Mouse (Mus musculus) heart, embryonic 13.5 days (tissue): ENCODE results near the gene Auh. TPM values are rescaled to one million over a fixed set of nuclear protein-coding genes. Genes with fewer than 3 reads are reported as not detected.

Experiments
- ATAC-seq: fragments of 200-750 bp; cut with Nextera tagmentation; 2 replicates; pipeline ENCODE4 v1.8.0; 2017; ENCODE audit warnings: moderate TSS enrichment; ENCODE audit not compliant: insufficient number of reproducible peaks, low FRiP score, low TSS enrichment; ENCODE audit errors: extremely low read depth
- H3K27ac ChIP-seq: fragments of 300-500 bp; sonication (generic); replicated peaks from 2 replicates; pipeline ENCODE4 v1.5.1; 2015; ENCODE audit warnings: moderate library complexity, mild to moderate bottlenecking, inconsistent platforms
- H3K27me3 ChIP-seq: fragments of 300-500 bp; sonication (generic); replicated peaks from 2 replicates; pipeline ENCODE4 v1.6.1; 2015; ENCODE audit warnings: mild to moderate bottlenecking, inconsistent platforms
- H3K36me3 ChIP-seq: fragments of 300-500 bp; sonication (generic); 2 replicates; pipeline ENCODE4 v1.6.1; 2015; ENCODE audit warnings: mild to moderate bottlenecking, inconsistent platforms
- H3K4me1 ChIP-seq: fragments of 300-500 bp; sonication (generic); 2 replicates; pipeline ENCODE4 v1.6.1; 2015; ENCODE audit warnings: inconsistent platforms
- H3K4me2 ChIP-seq: fragments of 300-500 bp; sonication (generic); 2 replicates; pipeline ENCODE4 v1.6.1; 2015; ENCODE audit warnings: inconsistent platforms, mild to moderate bottlenecking, moderate library complexity
- H3K4me3 ChIP-seq: fragments of 300-500 bp; sonication (generic); 2 replicates; pipeline ENCODE4 v1.5.1; 2015; ENCODE audit warnings: moderate library complexity, mild to moderate bottlenecking, inconsistent platforms
- H3K9ac ChIP-seq: fragments of 300-500 bp; sonication (generic); 2 replicates; pipeline ENCODE4 v1.6.1; 2015; ENCODE audit warnings: inconsistent platforms, mild to moderate bottlenecking, moderate library complexity
- H3K9me3 ChIP-seq: fragments of 300-500 bp; sonication (generic); 2 replicates; pipeline ENCODE4 v1.6.1; 2016; ENCODE audit warnings: inconsistent platforms
- WGBS: fragments of 180-500 bp; shearing (Covaris S2); methylation state at CpG from one replicate; pipeline ENCODE4 v1.1.7; 2015; ENCODE audit warnings: mixed read lengths; 5-methylcytosine and 5-hydroxymethylcytosine counted together
- polyA plus RNA-seq: library from polyadenylated mRNA; unstranded; fragments of >200 nt; fragmentation: Nextera tagmentation; extraction: Ambion mirVana; gene quantifications from 2 replicates; pipeline ENCODE4 v1.2.1, GENCODE M21; 2015

The Auh gene
- polyA plus RNA-seq, 1 experiment from 2014 or later: 49.1 TPM

- 39% methylated on average over 9 of the region's 9 CpGs for WGBS
Observed at GRCm38 (mm10) chr13:52821571-52821970, 107.9 kb downstream of the Auh start.

GRCm38 (mm10) chr13:52819901-52820300, 109.6 kb downstream of the Auh start:
- H3K9ac ChIP-seq: no peak overlapping the region
- H3K27me3 ChIP-seq: 0 out of 2 replicates have a peak, but pooled peaks cover 5% of the 10 kb centered on the region
- no peak for ATAC-seq
- no peak overlapping the region for H3K4me3 ChIP-seq
- peaks cover 63% of the 10 kb centered on the region for H3K4me1 ChIP-seq
- H3K9me3 ChIP-seq: no peaks in the 10 kb centered on the region
- peak overlapping the region; percentile 44; the same call in 1 of the 2 replicates for H3K27ac ChIP-seq
- H3K4me2 ChIP-seq: no peak overlapping the region
- no peaks in the 10 kb centered on the region for H3K36me3 ChIP-seq
- WGBS: 70% methylated on average over 4 of the region's 4 CpGs

More at GRCm38 (mm10) chr13:52821571-52821970, 107.9 kb downstream of the Auh start:
- Histone ChIP-seq H3K27me3 (0 out of 2 replicates have a peak, but pooled peaks cover 2% of the 10 kb centered on the region), H3K4me2 (no peak overlapping the region), H3K9me3 (no peaks in the 10 kb centered on the region), H3K27ac (peak overlapping the region; percentile 55), H3K4me1 (peaks cover 63% of the 10 kb centered on the region), H3K4me3 (no peak overlapping the region), H3K9ac (peak overlapping the region; percentile 16; the same call in 1 of the 2 replicates), H3K36me3 (no peaks in the 10 kb centered on the region)
- no peak for ATAC-seq

- 0 out of 2 replicates have a peak, but pooled peaks cover 5% of the 10 kb centered on the region for H3K27me3 ChIP-seq
- H3K4me1 ChIP-seq: peaks cover 59% of the 10 kb centered on the region
- peak overlapping the region; percentile 48 for H3K9ac ChIP-seq
- H3K36me3 ChIP-seq: no peaks in the 10 kb centered on the region
- H3K4me3 ChIP-seq: no peak overlapping the region
- ATAC-seq: peak; percentile 51; the same call in 1 of the 2 replicates
- peak overlapping the region; percentile 42 for H3K4me2 ChIP-seq
- WGBS: 7% methylated on average over 3 of the region's 3 CpGs
- H3K27ac ChIP-seq: peak overlapping the region; percentile 91
- no peaks in the 10 kb centered on the region for H3K9me3 ChIP-seq
Observed at GRCm38 (mm10) chr13:52818760-52819159, 110.7 kb downstream of the Auh start.

- no peak for ATAC-seq
- Histone ChIP-seq H3K4me1 (peaks cover 58% of the 10 kb centered on the region), H3K27ac (peak overlapping the region; percentile 91), H3K9ac (peak overlapping the region; percentile 48; the same call in 1 of the 2 replicates), H3K4me2 (peak overlapping the region; percentile 42), H3K4me3 (no peak overlapping the region), H3K9me3 (no peaks in the 10 kb centered on the region), H3K36me3 (no peaks in the 10 kb centered on the region), H3K27me3 (0 out of 2 replicates have a peak, but pooled peaks cover 5% of the 10 kb centered on the region)
- WGBS: 26% methylated on average over 6 of the region's 6 CpGs
Observed at GRCm38 (mm10) chr13:52817991-52818491, 111.4 kb downstream of the Auh start.

- Histone ChIP-seq H3K4me3 (no peak overlapping the region), H3K36me3 (no peaks in the 10 kb centered on the region), H3K4me2 (no peak overlapping the region), H3K27ac (no peak overlapping the region), H3K9ac (no peak overlapping the region), H3K27me3 (0 out of 2 replicates have a peak, but pooled peaks cover 5% of the 10 kb centered on the region), H3K9me3 (no peaks in the 10 kb centered on the region), H3K4me1 (peaks cover 15% of the 10 kb centered on the region)
- 54% methylated on average over 3 of the region's 3 CpGs for WGBS
- ATAC-seq: no peak
Observed at GRCm38 (mm10) chr13:52813750-52814149, 115.7 kb downstream of the Auh start.

- 0 out of 2 replicates have a peak, but pooled peaks cover 5% of the 10 kb centered on the region for H3K27me3 ChIP-seq
- peaks cover 7% of the 10 kb centered on the region for H3K4me1 ChIP-seq
- H3K4me3 ChIP-seq: no peak overlapping the region
- WGBS: 79% methylated on average over 16 of the region's 16 CpGs
- H3K9me3 ChIP-seq: no peaks in the 10 kb centered on the region
- no peak overlapping the region for H3K4me2 ChIP-seq
- H3K27ac ChIP-seq: no peak overlapping the region
- no peak for ATAC-seq
- H3K36me3 ChIP-seq: no peaks in the 10 kb centered on the region
- no peak overlapping the region for H3K9ac ChIP-seq
Observed at GRCm38 (mm10) chr13:52812549-52813515, 116.6 kb downstream of the Auh start.

GRCm38 (mm10) chr13:52807722-52808121, 121.8 kb downstream of the Auh start:
- 82% methylated on average over 11 of the region's 11 CpGs for WGBS
- ATAC-seq: no peak
- H3K4me3 ChIP-seq: no peak overlapping the region
- no peak overlapping the region for H3K4me2 ChIP-seq
- H3K27me3 ChIP-seq: no peaks in the 10 kb centered on the region
- H3K9me3 ChIP-seq: no peaks in the 10 kb centered on the region
- no peaks in the 10 kb centered on the region for H3K36me3 ChIP-seq
- no peak overlapping the region for H3K27ac ChIP-seq
- H3K9ac ChIP-seq: no peak overlapping the region
- H3K4me1 ChIP-seq: peaks cover 27% of the 10 kb centered on the region

GRCm38 (mm10) chr13:52806029-52806428, 123.5 kb downstream of the Auh start:
- Histone ChIP-seq H3K4me3 (no peak overlapping the region), H3K27me3 (no peaks in the 10 kb centered on the region), H3K9ac (no peak overlapping the region), H3K4me2 (no peak overlapping the region), H3K9me3 (no peaks in the 10 kb centered on the region), H3K36me3 (no peaks in the 10 kb centered on the region), H3K4me1 (peaks cover 34% of the 10 kb centered on the region), H3K27ac (no peak overlapping the region)
- 57% methylated on average over 4 of the region's 4 CpGs for WGBS
- no peak for ATAC-seq

GRCm38 (mm10) chr13:52805581-52805980, 123.9 kb downstream of the Auh start:
- H3K36me3 ChIP-seq: no peaks in the 10 kb centered on the region
- no peak overlapping the region for H3K27ac ChIP-seq
- no peak for ATAC-seq
- peaks cover 37% of the 10 kb centered on the region for H3K4me1 ChIP-seq
- H3K9me3 ChIP-seq: no peaks in the 10 kb centered on the region
- H3K9ac ChIP-seq: no peak overlapping the region
- 68% methylated on average over 6 of the region's 6 CpGs for WGBS
- no peak overlapping the region for H3K4me2 ChIP-seq
- no peaks in the 10 kb centered on the region for H3K27me3 ChIP-seq
- no peak overlapping the region for H3K4me3 ChIP-seq

- Histone ChIP-seq H3K4me3 (no peak overlapping the region), H3K27me3 (no peaks in the 10 kb centered on the region), H3K9ac (0 out of 2 replicates have a peak overlapping the region, but pooled peaks have one; percentile 14), H3K27ac (no peak overlapping the region), H3K9me3 (no peaks in the 10 kb centered on the region), H3K4me2 (no peak overlapping the region), H3K4me1 (peaks cover 37% of the 10 kb centered on the region), H3K36me3 (no peaks in the 10 kb centered on the region)
- ATAC-seq: no peak
- 29% methylated on average over 4 of the region's 4 CpGs for WGBS
Observed at GRCm38 (mm10) chr13:52802482-52802881, 127.0 kb downstream of the Auh start.

- ATAC-seq: no peak
- no peak overlapping the region for H3K4me3 ChIP-seq
- no peaks in the 10 kb centered on the region for H3K36me3 ChIP-seq
- no peak overlapping the region for H3K9ac ChIP-seq
- H3K27me3 ChIP-seq: peaks cover 5% of the 10 kb centered on the region; the same call in 1 of the 2 replicates
- no peaks in the 10 kb centered on the region for H3K9me3 ChIP-seq
- H3K27ac ChIP-seq: no peak overlapping the region
- WGBS: 34% methylated on average over 4 of the region's 4 CpGs
- peaks cover 35% of the 10 kb centered on the region for H3K4me1 ChIP-seq
- H3K4me2 ChIP-seq: no peak overlapping the region
Observed at GRCm38 (mm10) chr13:52800687-52801341, 128.7 kb downstream of the Auh start.
